In genomic region chr8:19535195-19535829, GRCm38 (mm10) we compare ENCODE assay signal across 10 mouse cellular contexts. TPM values are rescaled to one million over a fixed set of nuclear protein-coding genes. Genes with fewer than 3 reads are reported as not detected.
A peak's percentile ranks its signal among the peaks of the same experiment; 100 is the strongest.
DNase-seq lines count a peak whose midpoint lies in the region; ATAC-seq and TF ChIP-seq lines count a peak whose summit lies in the region.
"Had no signal": no experiment of that assay in that cellular context is flagged by ENCODE, and none has a peak within 500 bp of the region (broad histone marks: within the 10 kb centered on the region; RNA-seq: fewer than 3 reads in every experiment).

No protein-coding gene starts in this region.

- peak overlapping the region; percentile 44 for H3K4me2 ChIP-seq in forebrain, postnatal 0 days (ENCODE audit: low read depth)
- H3K4me2 ChIP-seq in limb, embryonic 15.5 days = peak overlapping the region; percentile 56

- peak overlapping the region; percentile 22 for H3K4me3 ChIP-seq in forebrain, postnatal 0 days (ENCODE audit: low read depth, low read length)
- H3K4me3 ChIP-seq in limb, embryonic 15.5 days = peak overlapping the region; percentile 34
- H3K4me3 ChIP-seq: myocyte had no signal

- no peak for TF ChIP-seq CTCF in forebrain, postnatal 0 days (IDR thresholded peaks at IDR 0.05; ENCODE audit: low read depth)

- H3K9me3 ChIP-seq in forebrain, postnatal 0 days (ENCODE audit: low read length) = 0 out of 2 replicates have a peak, but pooled peaks cover 4% of the 10 kb centered on the region
- H3K9me3 ChIP-seq in limb, embryonic 15.5 days = no peaks in the 10 kb centered on the region

- no peak overlapping the region for H3K9ac ChIP-seq in forebrain, postnatal 0 days
- H3K9ac ChIP-seq in limb, embryonic 15.5 days = no peak overlapping the region

- no peaks in the 10 kb centered on the region for H3K36me3 ChIP-seq in forebrain, postnatal 0 days (ENCODE audit: insufficient read depth)
- no peaks in the 10 kb centered on the region for H3K36me3 ChIP-seq in limb, embryonic 15.5 days

- H3K4me1 ChIP-seq in forebrain, postnatal 0 days (ENCODE audit: insufficient read depth) = no peaks in the 10 kb centered on the region
- H3K4me1 ChIP-seq in limb, embryonic 15.5 days = no peaks in the 10 kb centered on the region; the same call in 1 of the 2 replicates

- DNase-seq in heart, adult 11 months = peak; percentile 55
- no peak for DNase-seq in heart, postnatal 25 days (ENCODE audit: low spot score)
- peak; percentile 7 for DNase-seq in cerebellum, adult 11-12 months
- DNase-seq in forebrain, postnatal 0 days = no peak
- DNase-seq in natural killer cell, adult 2 months (ENCODE audit: low spot score in 2 of 2) = no peak
- DNase-seq in spleen, postnatal 4 days (ENCODE audit: low spot score in 2 of 2) = no peak
- no peak for DNase-seq in ovary, postnatal 10 days (ENCODE audit: low spot score)

- WGBS in forebrain, postnatal 0 days = 18% methylated on average over 67 of the region's 75 CpGs
- WGBS in limb, embryonic 15.5 days = 8% methylated on average over 55 of the region's 75 CpGs

- peak; percentile 36 for ATAC-seq in forebrain, postnatal 0 days
- ATAC-seq in limb, embryonic 15.5 days (ENCODE audit: insufficient number of reproducible peaks, low FRiP score, low TSS enrichment, low read depth) = no peak

- no peaks in the 10 kb centered on the region for H3K27me3 ChIP-seq in forebrain, postnatal 0 days (ENCODE audit: insufficient read depth, low read length)
- H3K27me3 ChIP-seq in limb, embryonic 15.5 days = peaks cover 24% of the 10 kb centered on the region

- no peak overlapping the region for H3K27ac ChIP-seq in forebrain, postnatal 0 days (ENCODE audit: low read depth, low read length)
- no peak overlapping the region for H3K27ac ChIP-seq in limb, embryonic 15.5 days

- intact Hi-C loops in heart, postnatal 25 days (cut with DNase I) = no loop called here

RNA-seq across cellular contexts. Expression of gene Defb7, which starts 40.4 kb away (rescaled TPM):
- total RNA-seq in heart, postnatal 25 days (2021) = not detected
- not detected in 2 replicates for total RNA-seq in forebrain, postnatal 0 days (2014; rRNA removed)
- polyA plus RNA-seq in forebrain, postnatal 0 days (2015; fragmentation: Nextera tagmentation; extraction: Ambion mirVana) = not detected in 2 replicates
- not detected in 2 replicates for polyA plus RNA-seq in limb, embryonic 15.5 days (2015; fragmentation: Nextera tagmentation; extraction: Ambion mirVana)
- total RNA-seq: common myeloid progenitor, adult 5-6 weeks had no signal
- polyA plus RNA-seq: myocyte had no signal

Comparison
In these comparisons a context has a peak if more than half of its experiments do, and no peak if none do; other contexts are left out.
1. DNase-seq: peak in heart, adult 11 months (single experiment) and cerebellum, adult 11-12 months (single experiment); none in heart, postnatal 25 days (single experiment), forebrain, postnatal 0 days (single experiment), natural killer cell, adult 2 months (0 of 2), spleen, postnatal 4 days (0 of 2) and ovary, postnatal 10 days (single experiment).